Mouse (Mus musculus): ENCODE measurements around the gene Dntt. TPM values are rescaled to one million over a fixed set of nuclear protein-coding genes. Genes with fewer than 3 reads are reported as not detected.

Gene Dntt
- polyA plus RNA-seq, 2 experiments from 2014 or later: 0.54 to 0.66 TPM

DNA sequence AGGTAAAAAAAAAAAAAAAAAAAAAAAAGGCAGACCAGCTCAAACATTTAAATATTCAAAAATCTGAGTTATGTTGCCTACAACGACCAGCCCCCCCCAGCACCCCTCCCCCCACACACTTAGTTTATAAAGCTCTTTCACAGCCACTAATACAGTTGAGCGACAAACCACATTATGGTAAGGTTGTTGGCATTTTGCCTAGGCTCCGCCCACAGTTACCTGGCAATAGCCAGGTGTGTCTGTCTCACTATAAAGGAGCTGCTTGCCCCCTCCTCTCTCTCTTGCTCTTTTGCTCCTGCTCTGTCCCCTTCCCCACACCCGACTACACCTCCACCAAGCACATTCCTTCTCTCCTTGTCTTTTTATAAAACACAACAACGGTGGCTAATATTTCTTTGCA lies 17.4 kb upstream of the Dntt start:
- no peak for ATAC-seq

- ATAC-seq: no peak
Measured at GRCm38 (mm10) chr19:41013591-41013990, 15.5 kb upstream of the Dntt start.

DNA sequence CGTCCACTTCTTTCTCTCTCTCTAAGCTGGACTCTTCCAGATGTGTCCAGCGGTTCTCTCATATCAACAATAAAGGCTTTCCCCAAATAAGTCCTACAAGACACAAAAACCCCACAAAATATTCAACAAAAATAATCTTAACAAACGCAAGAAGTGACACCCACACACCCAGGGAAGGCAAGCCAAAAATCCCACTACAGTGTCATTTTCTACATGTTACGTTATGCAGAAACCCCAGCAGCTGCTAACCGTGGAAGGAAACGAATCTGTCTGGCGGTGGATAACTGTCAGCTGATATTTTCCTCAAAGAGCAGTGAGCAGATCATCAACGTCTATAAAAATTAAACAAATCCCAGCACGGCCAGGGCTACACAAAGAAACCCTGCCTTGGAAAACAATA lies 15.1 kb upstream of the Dntt start:
- ATAC-seq: no peak

GRCm38 (mm10) chr19:41015951-41016716 lies 12.9 kb upstream of the Dntt start:
- ATAC-seq: peak; percentile 87

- ATAC-seq: no peak
Measured at GRCm38 (mm10) chr19:41019164-41019675, 9.9 kb upstream of the Dntt start.

- ATAC-seq: no peak
Measured at GRCm38 (mm10) chr19:41020537-41020936, 8.5 kb upstream of the Dntt start.

- peak; percentile 39 for ATAC-seq
Measured at GRCm38 (mm10) chr19:41022244-41022643, 6.8 kb upstream of the Dntt start.

DNA sequence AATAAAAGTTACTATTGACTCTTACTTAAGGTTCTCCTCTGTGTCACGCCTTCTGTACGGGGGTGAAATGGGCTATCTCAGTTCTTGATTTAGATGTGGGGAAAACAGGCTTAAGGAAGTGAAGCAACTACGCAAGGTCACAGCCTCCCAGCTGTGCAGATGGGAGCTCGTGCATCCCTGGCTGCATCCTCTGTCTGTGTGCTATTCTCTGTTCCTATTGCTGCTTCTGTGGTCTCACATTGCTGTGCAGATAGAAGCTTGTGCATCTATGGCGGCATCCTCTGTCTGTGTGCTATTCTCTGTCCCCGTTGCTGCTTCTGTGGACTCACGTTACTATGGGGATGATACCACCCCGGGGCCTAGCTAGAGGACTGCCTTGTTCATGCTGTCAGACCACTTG lies 2.5 kb upstream of the Dntt start:
- ATAC-seq: no peak

DNA sequence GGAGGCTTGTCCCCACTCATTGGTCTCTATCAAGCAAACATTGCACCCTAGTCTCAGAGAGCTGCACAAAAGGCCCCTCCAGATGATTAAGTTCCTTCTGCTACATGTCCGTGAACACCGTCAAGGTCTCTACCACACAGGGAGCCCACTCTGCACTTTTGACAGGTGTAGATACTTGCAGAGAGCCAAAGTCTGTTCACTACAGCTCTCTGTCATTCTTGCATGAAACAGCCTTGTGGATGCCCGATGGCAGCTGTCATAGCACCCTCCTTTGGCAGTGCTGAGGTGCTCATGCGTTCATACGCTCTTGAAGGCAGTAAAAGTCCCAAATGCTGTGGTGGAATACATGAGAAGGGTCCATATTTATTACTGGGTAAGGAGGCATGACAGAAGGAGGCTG lies 2.1 kb upstream of the Dntt start:
- no peak for ATAC-seq

DNA sequence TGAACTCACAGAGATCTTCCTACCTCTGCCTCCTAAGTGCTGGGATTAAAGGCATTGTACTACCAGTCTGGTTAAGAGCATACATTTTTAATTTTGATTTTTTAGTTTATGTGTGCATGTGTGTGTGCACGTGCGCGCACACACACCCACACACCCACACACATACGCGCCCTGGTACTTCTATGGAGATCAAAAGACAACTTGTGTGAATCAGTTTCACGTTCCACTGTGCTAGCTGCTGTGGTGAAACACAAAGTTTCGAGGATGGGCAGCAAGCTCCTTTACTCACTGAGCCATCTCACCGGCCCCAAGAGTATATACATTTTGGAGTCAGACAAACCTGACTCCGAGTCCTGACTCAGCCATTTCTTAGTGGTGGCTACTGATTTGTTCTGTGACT lies 1.5 kb upstream of the Dntt start:
- ATAC-seq: peak; percentile 7

GRCm38 (mm10) chr19:41030161-41030560 lies 1.1 kb downstream of the Dntt start:
- ATAC-seq: no peak

DNA sequence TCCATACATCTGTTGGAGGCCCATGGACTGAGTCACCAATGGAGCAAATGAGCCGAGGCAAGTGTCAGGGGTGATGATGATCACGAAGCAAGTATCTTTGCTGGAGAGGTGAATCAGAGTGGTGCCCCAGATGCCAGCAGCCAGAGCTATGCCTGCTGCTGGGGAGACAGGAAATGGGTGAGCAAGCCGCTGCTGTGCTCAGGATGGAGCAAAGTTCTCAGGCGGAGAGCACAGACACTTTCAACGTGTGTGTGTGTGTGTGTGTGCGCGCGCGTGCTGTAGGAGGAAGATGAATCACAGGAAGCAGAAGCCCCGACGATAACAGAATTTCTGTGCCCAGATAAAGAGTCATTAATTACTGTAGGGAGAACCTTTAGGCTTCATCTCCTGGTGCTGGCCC lies 1.9 kb downstream of the Dntt start:
- peak; percentile 95 for ATAC-seq

DNA sequence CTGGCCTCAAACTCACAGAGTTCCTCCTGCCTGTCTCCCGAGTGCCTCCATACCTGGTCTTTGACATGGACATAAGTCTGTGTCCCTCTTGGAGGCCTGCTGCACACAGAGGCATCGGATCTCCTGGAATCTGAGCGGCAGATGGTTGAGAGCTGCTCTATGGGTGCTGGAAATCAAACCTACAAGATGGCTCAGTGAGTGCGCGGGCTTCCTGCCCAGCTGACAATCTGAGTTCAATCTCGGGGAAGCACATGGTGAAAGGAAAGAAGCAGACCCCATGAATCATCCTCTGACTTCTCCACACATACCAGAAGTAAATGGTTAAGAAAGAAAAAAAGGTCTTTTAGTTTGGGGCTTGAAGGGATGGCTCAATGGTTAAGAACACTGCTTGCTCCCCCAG lies 2.8 kb downstream of the Dntt start:
- no peak for ATAC-seq

GRCm38 (mm10) chr19:41035809-41036551 lies 6.9 kb downstream of the Dntt start:
- ATAC-seq: no peak

DNA sequence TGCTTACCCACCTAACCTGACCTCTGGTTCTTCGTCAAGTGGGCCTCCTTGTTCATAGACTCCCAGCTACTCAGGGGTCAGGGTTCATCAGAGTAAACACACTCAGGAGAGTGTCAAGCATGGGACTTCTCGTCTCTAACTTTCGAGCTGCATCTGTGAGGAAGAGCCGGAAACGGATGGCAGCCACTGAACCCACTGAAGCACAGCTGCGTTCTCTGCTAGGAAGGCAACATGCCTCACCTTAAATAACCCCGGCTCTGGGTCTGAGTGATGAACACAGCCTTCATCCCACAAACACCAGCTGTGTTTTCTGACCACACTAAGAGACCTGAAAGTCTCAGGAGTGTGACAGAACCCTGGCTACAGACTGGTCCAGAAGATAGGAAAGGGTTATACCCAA lies 10.0 kb downstream of the Dntt start:
- ATAC-seq: peak; percentile 73

- ATAC-seq: no peak
Measured at GRCm38 (mm10) chr19:41045091-41045770, 16.2 kb downstream of the Dntt start.

DNA sequence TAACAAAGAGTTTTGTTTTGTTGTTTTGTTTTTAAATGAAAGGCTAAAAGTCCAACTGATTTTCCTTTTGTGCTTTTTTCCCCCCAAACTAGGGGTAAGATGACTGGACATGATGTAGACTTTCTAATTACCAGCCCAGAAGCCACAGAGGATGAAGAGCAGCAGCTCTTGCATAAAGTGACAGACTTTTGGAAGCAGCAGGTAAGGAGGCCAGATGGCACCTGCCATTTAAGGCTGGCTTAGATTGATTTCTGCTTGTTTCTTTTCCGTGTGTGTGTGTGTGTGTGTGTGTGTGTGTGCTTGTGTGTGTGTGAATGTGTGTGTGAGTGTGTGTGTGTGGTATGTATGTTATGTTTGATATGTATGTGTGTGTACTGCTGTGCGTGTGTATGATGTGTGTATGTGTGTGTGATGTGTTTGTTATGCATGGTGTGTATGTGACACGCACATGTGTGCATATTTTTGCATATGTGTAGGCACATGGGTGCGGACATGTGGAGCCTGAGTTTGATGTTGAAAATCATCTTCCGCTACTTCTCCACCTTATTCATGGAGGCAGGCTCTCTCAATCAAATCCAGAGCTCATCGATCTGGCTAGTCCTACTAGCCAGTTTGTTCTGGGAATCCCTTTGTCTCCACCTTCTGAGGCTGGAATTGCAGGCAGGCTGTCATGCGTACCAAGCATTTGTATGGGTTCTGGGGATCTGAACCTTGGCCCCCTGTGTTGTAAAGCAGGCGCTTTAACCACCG lies 18.5 kb downstream of the Dntt start:
- no peak for ATAC-seq

GRCm38 (mm10) chr19:41048187-41048559 lies 19.1 kb downstream of the Dntt start:
- ATAC-seq: no peak

- ATAC-seq: no peak
Measured at GRCm38 (mm10) chr19:41051714-41052113, 22.6 kb downstream of the Dntt start.

- ATAC-seq: no peak
Measured at GRCm38 (mm10) chr19:41052247-41052646, 23.2 kb downstream of the Dntt start.

DNA sequence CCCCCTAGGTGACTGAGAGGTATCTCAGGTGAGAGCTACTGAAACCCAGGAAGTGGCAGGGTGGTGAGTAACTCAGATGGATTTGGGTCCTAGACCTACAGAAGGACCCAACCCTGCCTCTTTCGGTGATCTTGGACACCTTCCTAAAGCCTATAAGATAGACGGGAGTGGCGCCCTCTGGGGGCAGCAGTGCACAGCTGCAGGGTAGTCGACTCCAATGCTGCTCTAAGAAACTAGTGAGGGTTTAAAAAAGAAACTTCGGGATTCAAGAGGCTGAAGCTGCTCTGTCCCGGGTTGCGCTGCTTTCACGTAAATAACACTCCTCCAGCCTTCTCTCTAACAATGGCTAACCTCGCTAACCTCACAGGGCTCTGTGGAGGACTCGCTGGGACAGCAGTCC lies 24.5 kb downstream of the Dntt start:
- ATAC-seq: peak; percentile 54

DNA sequence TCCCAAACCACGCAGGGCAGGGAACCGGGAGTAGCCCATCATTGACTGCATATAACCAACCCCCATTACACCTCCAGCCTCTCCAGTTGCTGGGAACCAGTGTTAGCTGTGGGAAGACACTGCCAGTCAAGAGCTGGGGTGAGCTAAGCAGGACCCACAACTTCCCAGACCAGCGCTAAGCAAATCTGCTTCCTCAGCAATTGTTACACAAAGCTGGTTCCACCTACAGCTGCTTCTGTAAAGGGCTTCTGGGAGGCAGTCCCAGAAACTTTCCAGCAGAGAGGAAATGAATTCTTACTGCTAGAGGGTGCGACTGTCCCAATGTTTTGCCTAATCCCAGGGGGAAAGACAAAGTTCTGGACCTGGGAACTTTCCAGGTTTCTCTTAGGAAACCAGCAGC lies 25.6 kb downstream of the Dntt start:
- no peak for ATAC-seq

DNA sequence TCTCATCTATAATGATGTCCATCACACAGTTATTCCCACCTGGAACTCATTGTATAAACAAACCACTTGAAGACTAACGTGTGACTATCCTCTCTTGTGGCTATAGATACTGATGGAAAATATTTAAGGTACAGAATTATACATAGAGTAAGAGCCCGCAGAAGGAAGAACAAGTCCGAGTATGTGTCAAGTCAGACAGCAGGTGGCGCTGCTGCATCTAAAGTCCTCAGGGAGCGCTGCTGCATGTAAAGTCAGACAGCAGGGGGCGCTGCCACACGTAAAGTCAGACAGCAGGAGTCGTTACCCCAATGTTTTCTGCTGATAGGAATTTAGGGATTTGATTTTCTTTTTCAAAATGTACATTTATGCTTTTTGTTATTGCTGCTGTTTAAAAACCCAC lies 42.4 kb downstream of the Dntt start:
- ATAC-seq: peak; percentile 95
